Mouse (Mus musculus) MN1 (cell line): ENCODE results near the gene Ppp1r12a.

ENCODE experiments used
- DNase-seq: peaks from one replicate; pipeline ENCODE4 v3.0.0-alpha.2; 2016; ENCODE audit warnings: low spot score

Gene Ppp1r12a

GRCm38 (mm10) chr10:108333642-108334041 lies 171.6 kb downstream of the Ppp1r12a start:
- DNase-seq: peak; percentile 42
